Mouse (Mus musculus) embryonic fibroblast, embryonic 13.5 days (primary cell): Measurements from ENCODE around the gene Sf3a2. TPM values are rescaled to one million over a fixed set of nuclear protein-coding genes. Genes with fewer than 3 reads are reported as not detected.

Source experiments
- H3K27ac ChIP-seq: 2 replicates; pipeline ENCODE4 v1.5.1; 2012; ENCODE audit warnings: low read length, control low read depth, inconsistent platforms; ENCODE audit not compliant: insufficient read depth
- H3K4me1 ChIP-seq: 2 replicates; pipeline ENCODE4 v1.6.1; 2011; ENCODE audit warnings: low read length; ENCODE audit not compliant: control insufficient read depth, insufficient read depth
- H3K4me3 ChIP-seq: 2 replicates; pipeline ENCODE4 v1.5.1; 2011; ENCODE audit warnings: mild to moderate bottlenecking, control low read depth, low read length; ENCODE audit not compliant: insufficient read depth
- CTCF ChIP-seq: IDR thresholded peaks from 2 replicates; pipeline ENCODE4 v1.5.1; 2011; ENCODE audit warnings: mild to moderate bottlenecking, control low read depth, low read length, moderate library complexity, borderline replicate concordance; ENCODE audit not compliant: insufficient read depth
- POLR2A ChIP-seq: IDR thresholded peaks from 2 replicates; pipeline ENCODE4 v1.6.1; 2011; ENCODE audit warnings: low read depth, mild to moderate bottlenecking, control low read depth, low read length, moderate library complexity
- polyA plus RNA-seq: library from polyadenylated mRNA; stranded (reverse); fragments of >200 nt; gene quantifications from 2 replicates; pipeline ENCODE4 v1.2.4, GENCODE M21; 2011; ENCODE audit warnings: low read depth; ENCODE audit not compliant: missing spikeins, insufficient read length

Gene Sf3a2
- polyA plus RNA-seq, 1 experiment = 49.3 TPM

GRCm38 (mm10) chr10:80829359-80830278 is 31.6 kb downstream of the Sf3a2 start:
- no peak overlapping the region for H3K4me3 ChIP-seq
- no peaks in the 10 kb centered on the region for H3K4me1 ChIP-seq
- H3K27ac ChIP-seq = no peak overlapping the region
- TF ChIP-seq CTCF (no peak), POLR2A (no peak; the same call in 1 of the 2 replicates)

GRCm38 (mm10) chr10:80831136-80831535 is 33.1 kb downstream of the Sf3a2 start:
- Histone ChIP-seq H3K27ac (no peak overlapping the region), H3K4me3 (no peak overlapping the region), H3K4me1 (no peaks in the 10 kb centered on the region)
- TF ChIP-seq POLR2A = no peak

DNA sequence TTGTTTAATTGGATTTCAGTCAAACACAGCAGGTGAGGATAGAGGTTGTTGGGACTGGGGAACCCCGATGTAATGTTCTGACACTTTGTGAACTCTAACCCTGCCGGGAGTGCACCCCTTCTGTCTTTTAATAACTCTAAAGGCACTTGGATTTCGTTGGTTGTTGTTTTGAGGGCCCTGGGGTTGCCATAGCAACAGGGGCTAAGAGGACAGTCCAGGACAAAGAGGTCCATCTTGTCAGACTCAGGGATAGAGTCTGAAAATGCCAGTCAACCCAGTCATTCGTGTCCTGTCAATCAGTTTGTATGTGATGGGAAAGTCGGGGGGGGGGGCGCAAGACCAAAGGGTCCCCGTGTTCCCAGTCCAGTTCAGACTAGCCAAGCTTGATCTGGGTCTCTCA is 34.8 kb downstream of the Sf3a2 start:
- TF ChIP-seq POLR2A (no peak), CTCF (no peak)
- Histone ChIP-seq H3K27ac (no peak overlapping the region), H3K4me3 (no peak overlapping the region), H3K4me1 (no peaks in the 10 kb centered on the region)

DNA sequence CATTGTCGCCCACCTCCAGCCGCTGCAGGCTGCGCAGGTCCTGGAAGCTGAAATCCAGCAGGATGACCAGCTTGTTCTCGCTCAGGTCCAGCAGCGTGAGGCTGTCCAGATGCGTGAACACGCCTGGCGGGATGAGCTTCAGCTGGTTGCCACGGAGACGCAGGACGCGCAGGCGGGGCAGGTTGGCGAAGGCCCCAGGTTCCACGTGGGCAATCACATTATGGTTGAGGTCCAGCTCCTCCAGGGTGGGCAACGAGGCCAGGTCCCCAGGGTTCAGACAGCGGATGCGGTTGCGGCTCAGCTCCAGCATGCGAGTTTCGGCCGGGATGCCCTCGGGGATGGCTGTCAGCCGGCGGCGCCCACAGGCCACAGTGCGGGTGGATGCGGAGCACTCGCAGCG is 37.6 kb downstream of the Sf3a2 start:
- Histone ChIP-seq H3K4me3 (no peak overlapping the region), H3K4me1 (no peaks in the 10 kb centered on the region), H3K27ac (no peak overlapping the region)
- TF ChIP-seq CTCF = no peak
- TF ChIP-seq POLR2A = no peak

GRCm38 (mm10) chr10:80836949-80837379 is 39.0 kb downstream of the Sf3a2 start:
- Histone ChIP-seq H3K4me1 (no peaks in the 10 kb centered on the region), H3K27ac (no peak overlapping the region), H3K4me3 (no peak overlapping the region)
- TF ChIP-seq POLR2A (no peak), CTCF (no peak)

- TF ChIP-seq POLR2A = no peak
- no peak for TF ChIP-seq CTCF
- Histone ChIP-seq H3K4me1 (no peaks in the 10 kb centered on the region), H3K27ac (no peak overlapping the region), H3K4me3 (no peak overlapping the region)
These were observed 39.8 kb downstream of the Sf3a2 start for GRCm38 (mm10) chr10:80837827-80838226.

DNA sequence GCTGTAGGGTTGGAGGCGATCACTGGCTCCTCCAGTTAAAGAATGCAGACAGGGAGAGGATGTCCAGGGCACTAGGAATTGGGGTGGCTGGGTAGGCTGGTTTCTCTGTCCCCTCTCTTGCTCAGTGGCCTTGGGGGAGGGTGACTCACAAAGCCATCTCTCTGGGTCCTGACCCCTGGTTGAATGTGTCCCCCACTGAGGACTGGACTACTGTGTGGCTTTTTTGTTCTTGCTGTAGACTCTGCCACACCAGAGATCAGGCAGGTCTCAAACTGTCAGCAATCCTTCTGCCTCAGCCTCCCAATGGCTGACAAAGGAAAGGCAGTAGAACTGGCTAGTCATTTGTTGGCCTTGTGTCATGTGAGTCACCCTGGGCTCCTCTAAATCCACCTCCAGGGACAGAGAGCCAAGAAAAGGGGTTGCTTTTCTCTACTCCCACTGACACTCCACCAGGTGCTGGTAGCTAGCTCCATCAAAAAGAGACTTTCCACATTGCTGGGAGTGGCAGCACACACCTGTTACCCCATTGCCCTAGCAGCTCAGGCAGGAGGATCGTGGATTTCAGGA is 40.4 kb downstream of the Sf3a2 start:
- Histone ChIP-seq H3K4me1 (no peaks in the 10 kb centered on the region), H3K4me3 (no peak overlapping the region), H3K27ac (no peak overlapping the region)
- TF ChIP-seq CTCF = no peak
- TF ChIP-seq POLR2A = no peak

DNA sequence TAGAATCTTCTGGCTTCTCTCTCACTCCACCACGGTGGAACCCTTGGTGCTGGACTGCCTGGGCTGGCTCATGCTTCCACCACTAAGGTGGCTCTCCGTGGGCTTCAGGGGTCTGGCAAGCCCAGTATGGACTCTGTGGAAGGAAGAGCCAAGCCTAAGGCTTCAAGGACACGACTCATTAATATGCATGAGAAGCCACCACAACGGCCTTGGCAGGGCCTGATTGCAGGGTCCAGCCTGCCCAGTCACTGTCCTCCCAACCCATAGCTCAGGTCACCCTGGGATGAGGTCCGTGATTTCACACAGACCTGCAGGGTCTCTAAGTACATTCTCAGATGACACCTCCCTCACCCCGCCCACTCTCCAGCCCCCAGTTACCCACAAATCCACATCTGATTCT is 41.9 kb downstream of the Sf3a2 start:
- Histone ChIP-seq H3K27ac (no peak overlapping the region), H3K4me1 (no peaks in the 10 kb centered on the region), H3K4me3 (no peak overlapping the region)
- TF ChIP-seq CTCF = no peak
- TF ChIP-seq POLR2A = no peak

DNA sequence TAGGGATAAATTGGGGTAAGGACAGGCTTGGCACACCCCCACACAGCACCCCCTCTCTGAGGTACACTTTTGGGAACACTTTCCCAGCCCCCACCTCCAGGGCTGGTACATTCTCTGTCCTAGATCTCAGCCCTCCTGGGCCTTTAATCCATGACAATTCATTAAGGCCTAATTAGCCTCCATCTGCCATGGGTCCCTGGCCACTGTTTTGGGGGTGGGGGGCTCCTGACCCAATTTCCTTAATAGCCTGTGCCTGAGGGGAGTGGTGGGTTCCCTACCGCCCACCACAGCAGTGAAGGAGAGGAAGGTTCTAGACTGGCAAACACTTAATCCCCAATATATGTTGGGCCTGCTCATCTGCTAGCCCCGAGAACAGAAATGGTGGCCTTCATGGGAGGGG is 43.7 kb downstream of the Sf3a2 start:
- TF ChIP-seq CTCF (no peak), POLR2A (no peak)
- H3K4me1 ChIP-seq = 0 out of 2 replicates have a peak, but pooled peaks cover 2% of the 10 kb centered on the region
- no peak overlapping the region for H3K4me3 ChIP-seq
- no peak overlapping the region for H3K27ac ChIP-seq

DNA sequence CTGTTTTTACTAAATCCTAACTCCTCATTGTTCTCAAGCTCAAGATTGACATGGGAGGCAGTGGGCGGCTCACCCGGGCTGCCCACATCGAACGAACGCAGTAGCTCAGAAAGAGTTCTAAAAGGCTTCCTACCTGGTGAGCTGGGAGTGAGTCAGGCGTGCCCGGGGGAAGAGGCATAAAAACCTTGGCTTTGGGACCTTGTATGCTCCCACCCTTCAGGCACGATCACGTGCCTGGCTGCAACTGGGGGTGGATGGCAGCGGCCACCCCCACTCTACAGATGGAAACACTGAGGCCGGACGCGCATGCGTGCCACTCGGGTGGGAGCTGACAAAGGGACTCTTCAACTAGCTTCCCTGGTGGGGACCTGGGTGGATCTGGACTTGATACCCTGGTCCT is 44.3 kb downstream of the Sf3a2 start:
- no peak overlapping the region for H3K4me3 ChIP-seq
- 0 out of 2 replicates have a peak, but pooled peaks cover 2% of the 10 kb centered on the region for H3K4me1 ChIP-seq
- TF ChIP-seq CTCF = no peak
- TF ChIP-seq POLR2A = no peak
- no peak overlapping the region for H3K27ac ChIP-seq
